Mouse (Mus musculus) brain, embryonic 14.5 days (tissue): ENCODE results near the gene Susd3. TPM values are rescaled to one million over a fixed set of nuclear protein-coding genes. Genes with fewer than 3 reads are reported as not detected.

Experiments used
- DNase-seq: peaks from one replicate; pipeline ENCODE4 v3.0.0-alpha.2; 2011; ENCODE audit warnings: low read depth
- CTCF ChIP-seq: fragments of 200-500 bp; IDR thresholded peaks from 2 replicates; pipeline ENCODE4 v1.5.1; 2012; ENCODE audit warnings: inconsistent platforms, mild to moderate bottlenecking, moderate library complexity, borderline replicate concordance; ENCODE audit not compliant: insufficient read depth, insufficient read length; ENCODE audit errors: extremely low read depth
- POLR2A ChIP-seq: fragments of 200-500 bp; IDR thresholded peaks from 2 replicates; pipeline ENCODE4 v1.6.1; 2012; ENCODE audit warnings: mild to moderate bottlenecking, inconsistent platforms, borderline replicate concordance; ENCODE audit not compliant: poor library complexity, insufficient read depth, insufficient read length, severe bottlenecking; ENCODE audit errors: extremely low read depth
- polyA plus RNA-seq: library from polyadenylated mRNA; depleted of rRNA; stranded (reverse); fragments of >200 nt; gene quantifications from 2 replicates; pipeline ENCODE4 v1.2.3, GENCODE M21; 2012; rRNA removed

Susd3 gene
- 0.44 and 0.72 TPM in 2 replicates for polyA plus RNA-seq

DNA sequence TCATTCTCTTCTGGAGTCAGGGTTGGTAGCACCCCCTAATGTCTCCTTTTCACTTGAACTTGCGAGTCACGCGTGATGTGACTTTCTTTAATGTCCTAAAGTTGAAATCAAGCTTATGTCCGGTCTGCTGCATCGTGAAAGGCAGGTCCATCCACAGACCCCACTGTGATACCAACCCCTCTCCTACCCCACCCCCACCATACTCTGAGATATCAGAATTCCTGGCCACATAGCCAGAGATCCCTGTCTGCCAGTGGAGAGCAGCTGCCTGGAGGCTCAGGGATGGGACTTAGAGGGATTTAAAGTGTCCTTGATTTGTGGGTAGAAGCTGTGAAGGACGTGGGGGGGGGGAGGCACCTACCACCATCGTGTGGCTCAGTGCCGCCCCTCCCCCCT is at the start of gene Susd3:
Gene Susd3, minus strand, starts transcription at position 240 of the 396 bp plus-strand sequence.
- no peak for DNase-seq
- TF ChIP-seq POLR2A (no peak), CTCF (no peak)

DNA sequence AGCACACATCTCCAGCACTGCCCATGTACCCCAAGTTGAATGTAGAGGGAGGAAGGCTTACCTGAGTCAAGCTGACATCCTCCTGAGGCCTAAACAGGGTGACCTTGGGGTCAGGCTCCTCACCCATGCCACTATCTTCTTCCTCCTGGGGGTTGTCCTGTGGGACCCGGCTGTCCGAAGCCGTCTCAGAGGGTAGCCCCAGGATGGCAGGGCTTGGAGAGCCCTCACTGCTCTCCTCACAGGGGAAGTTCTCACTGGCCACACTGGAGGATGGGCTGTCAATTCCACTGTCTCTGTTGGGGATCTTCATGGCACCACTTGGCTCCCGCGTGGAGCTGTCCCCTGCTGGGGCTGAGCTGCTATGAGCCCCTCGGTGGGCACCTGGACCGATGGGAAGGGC is 47.8 kb upstream of the Susd3 start:
- no peak for DNase-seq
- TF ChIP-seq POLR2A (no peak), CTCF (no peak)

DNA sequence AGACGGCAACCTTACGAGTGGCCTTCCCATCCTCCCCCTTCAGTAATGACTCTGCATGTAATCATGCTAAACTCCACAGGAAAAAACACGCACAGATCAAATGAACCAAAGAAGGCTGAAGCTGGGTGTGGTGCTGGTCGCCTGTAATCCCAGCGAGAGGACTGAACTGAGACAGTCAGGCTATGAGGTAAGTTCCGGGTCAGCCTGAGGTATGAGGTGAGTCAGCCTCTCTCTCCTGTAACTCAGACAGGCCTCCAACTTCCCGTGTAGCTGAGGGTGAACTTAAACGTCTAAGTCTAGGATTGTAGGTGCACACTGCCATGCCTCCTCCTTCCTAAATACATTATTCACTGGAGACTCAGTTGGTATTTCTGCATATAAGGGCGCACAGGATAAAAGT is 45.6 kb upstream of the Susd3 start:
- TF ChIP-seq CTCF (no peak), POLR2A (no peak)
- no peak for DNase-seq

DNA sequence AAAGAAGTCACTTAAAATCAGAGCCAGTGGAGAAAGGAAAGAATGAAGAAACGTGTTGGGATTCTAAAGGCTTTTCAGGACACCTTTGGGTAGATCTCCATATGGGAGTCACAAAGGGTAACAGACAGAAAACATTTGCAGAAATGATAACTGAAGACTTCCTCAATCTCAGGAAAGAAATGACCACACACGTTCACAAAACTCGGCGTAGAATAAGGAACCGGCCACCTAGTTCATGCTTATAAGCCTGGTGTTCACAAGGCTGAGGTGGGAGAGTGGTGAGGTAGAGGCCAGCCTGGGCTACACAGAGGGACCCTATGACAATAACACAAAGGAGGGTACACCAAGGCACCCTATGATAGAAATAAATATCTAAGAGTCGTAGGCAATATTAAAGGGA is 43.4 kb upstream of the Susd3 start:
- no peak for TF ChIP-seq CTCF
- no peak for TF ChIP-seq POLR2A
- DNase-seq = no peak

DNA sequence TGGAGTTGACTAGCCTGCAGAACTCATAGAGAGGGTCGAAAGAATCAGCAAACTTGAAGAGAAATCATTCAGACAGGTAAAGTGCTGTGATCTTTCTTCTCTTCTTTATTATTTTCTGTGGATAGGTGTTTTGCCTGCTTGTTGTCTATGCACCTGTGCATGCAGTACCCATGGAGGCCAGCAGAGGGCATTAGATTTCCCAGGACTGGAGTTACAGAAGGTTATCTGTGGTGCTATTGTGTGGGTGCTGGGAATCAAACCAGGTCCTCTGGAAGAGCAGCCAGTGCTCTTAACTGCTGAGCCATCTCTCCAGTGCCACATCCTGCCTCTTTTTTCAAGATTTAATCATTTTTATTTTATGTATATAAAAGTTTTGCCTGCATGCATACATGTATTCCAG is 42.9 kb upstream of the Susd3 start:
- no peak for DNase-seq
- peak; percentile 45; the same call in 1 of the 2 replicates for TF ChIP-seq CTCF
- TF ChIP-seq POLR2A = no peak

DNA sequence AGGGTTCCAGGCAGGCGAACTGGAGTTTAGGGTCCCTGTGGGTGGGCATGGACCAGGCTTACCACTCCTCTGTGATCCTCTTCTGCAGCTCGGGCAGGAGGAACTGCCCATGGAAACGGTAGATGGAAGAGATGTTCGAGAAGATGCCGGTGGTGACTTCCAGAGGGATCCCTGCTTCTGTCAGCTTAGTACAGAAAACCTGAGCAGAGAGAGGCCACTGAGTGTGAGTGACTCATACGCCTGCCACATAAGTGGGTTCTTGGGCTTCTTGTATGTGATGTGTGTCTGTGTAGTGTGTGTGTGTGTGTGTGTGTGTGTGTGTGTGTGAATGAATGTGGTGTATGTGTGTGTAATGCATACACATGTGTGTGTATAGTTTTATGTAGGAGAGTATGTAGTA is 38.7 kb upstream of the Susd3 start:
- TF ChIP-seq CTCF = no peak
- no peak for TF ChIP-seq POLR2A
- no peak for DNase-seq

DNA sequence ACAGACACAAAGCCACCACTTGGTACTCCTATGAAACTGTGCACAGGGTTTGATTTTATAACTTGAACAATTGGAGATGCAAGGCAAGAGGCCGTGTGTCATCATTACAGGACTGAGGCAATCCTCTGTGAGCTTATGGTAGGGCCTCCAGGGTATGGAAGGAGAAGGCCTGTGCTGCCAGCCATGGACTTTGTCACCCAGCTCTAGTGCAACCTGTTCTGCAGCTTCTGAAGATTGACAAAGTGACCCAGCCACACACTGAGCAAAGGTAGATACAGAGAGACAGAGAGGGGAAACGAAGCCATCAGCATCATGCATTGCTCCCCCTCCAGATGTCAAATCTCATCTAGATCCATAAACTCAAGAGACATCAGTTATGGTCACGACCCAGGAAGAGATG is 38.2 kb upstream of the Susd3 start:
- no peak for TF ChIP-seq CTCF
- TF ChIP-seq POLR2A = no peak
- no peak for DNase-seq

DNA sequence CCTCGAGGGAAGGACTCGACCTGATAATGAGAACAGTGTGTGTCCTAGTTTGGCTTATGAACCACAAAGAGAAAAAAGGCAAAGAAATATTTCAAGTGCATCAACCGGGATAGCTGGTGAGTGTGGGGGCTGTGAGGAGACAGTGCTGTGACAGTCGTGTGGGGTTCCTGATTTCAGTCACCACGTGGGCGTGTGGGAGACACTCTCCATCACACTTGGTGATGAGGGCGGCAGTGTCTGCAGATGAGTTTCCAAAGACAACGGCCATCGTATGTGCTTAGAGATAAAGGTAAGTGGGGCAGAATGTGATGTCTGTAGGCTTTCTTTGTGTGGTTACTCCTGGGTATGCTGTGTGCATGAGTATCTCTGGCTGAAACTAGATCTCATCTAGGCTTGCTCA is 35.2 kb upstream of the Susd3 start:
- no peak for DNase-seq
- TF ChIP-seq CTCF = no peak
- TF ChIP-seq POLR2A = no peak

DNA sequence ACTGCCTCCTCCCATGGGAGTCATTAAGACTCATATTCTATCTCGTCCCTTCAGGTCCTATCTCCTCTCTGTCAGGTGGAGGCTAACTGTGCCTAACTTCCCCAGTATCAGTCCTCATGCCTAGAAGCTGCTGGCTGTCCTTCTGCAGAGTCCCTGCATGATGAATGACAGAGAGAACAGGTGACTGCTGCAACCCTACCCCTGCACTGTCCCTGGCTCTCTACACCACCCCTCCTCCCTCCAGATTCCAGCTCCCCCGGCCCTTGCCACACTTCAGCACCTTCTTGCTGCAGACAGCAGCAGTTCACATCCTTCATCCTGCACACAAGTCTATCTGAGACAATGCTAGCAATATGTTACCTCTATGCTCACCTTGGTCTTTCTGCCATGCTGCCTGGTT is 33.7 kb upstream of the Susd3 start:
- DNase-seq = no peak

DNA sequence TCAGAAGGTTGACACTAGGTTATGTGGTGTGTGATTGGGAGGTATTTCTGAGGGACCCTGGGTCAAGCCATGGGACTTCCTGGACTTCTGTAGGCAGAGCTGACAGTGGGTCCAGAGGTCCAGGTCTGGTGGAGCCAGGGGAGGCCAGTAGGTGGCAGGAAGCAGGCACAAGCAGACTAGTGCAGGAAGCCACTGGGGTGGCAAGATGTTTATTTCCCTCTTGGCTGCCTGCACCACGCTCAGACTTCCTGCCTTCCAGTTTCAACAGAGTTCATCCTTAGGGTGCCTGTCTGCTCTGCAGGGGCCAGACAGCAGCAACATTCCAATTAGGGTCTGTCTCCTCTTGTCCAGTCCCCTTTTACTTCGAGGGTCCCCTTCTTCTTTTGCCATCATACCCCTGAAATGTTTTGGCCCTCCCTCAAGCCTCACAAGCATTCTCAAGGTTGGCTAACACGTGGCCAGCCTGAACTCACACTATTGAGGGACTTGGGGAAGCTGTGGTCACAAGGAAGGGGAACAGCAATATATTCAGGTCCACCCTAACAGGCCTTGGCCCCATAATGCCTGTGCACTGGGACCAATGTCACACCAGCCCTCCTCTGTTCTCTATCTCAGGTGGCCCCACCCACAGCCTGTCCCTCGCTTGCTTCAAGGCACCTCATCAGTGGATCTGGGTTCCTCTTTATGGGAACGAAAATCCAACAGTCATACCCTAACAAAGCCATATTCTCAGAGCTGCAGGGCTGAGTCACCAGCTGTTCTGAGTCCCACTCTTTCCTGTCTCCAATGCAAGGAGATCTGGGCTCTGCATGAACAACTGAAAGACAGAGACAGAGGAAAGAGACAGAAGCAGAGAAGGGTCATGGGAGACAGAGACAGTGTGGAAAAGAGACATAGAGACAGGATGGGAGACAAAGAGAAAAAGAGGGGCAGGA is 23.6 kb upstream of the Susd3 start:
- no peak for TF ChIP-seq POLR2A
- no peak for TF ChIP-seq CTCF
- DNase-seq = no peak

More for the DNA sequence above, 33.7 kb upstream of the Susd3 start:
- no peak for TF ChIP-seq POLR2A
- TF ChIP-seq CTCF = no peak

DNA sequence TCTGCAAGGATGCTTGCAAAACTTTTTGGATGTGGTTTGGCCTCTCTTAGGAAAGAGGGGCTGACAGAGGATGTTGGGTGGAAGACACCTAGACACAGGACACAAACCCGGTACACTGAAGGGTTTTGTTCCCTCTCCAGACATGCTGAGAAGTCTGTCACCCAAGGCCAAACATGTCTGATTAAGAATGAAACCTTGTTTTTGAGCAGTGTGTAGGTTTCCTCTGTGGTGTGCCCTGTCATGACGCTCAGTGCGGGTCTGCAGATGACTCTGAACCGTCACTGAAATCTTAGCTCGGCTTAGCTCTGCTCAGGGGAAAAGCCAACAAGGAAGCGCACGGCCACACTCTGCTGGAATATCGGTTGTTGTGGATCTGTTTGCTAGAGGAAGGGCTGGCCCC is 22.0 kb upstream of the Susd3 start:
- no peak for TF ChIP-seq CTCF
- TF ChIP-seq POLR2A = no peak
- DNase-seq = no peak

DNA sequence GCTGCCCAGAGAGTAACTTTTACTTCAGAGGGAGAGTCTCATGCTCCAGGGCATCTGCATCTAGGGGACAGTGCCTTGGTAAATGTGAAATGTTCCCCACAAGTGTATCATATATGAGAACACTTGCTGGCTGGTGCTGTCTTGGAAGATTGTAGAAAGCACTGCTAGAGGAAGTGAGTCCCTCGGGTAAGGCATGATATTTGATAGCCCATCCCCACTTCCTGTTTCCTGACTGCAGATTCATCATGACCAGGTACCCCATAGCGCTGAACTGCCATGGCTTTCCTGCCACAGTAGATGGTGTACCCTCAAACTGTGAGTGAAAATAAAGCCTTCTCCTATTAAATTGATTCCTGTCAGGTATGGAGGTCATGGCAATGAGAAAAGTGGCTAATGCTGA is 19.1 kb upstream of the Susd3 start:
- DNase-seq = no peak
- TF ChIP-seq POLR2A (no peak), CTCF (no peak)
